Mouse (Mus musculus) limb, embryonic 11.5 days (tissue): Measurements from ENCODE around the gene Unc5cl. TPM values are rescaled to one million over a fixed set of nuclear protein-coding genes. Genes with fewer than 3 reads are reported as not detected.

ENCODE experiments used
- ATAC-seq: fragments of 200-750 bp; cut with Nextera tagmentation; 2 replicates; pipeline ENCODE4 v1.8.0; 2017; ENCODE audit warnings: low read depth; ENCODE audit not compliant: insufficient number of reproducible peaks, low FRiP score, low TSS enrichment
- DNase-seq: peaks from one replicate; pipeline ENCODE4 v3.0.0-alpha.2; 2015; ENCODE audit warnings: low spot score
- H3K27ac ChIP-seq: fragments of 300-500 bp; sonication (generic); replicated peaks from 2 replicates; pipeline ENCODE4 v1.5.1; 2014; ENCODE audit warnings: low read depth, mild to moderate bottlenecking, low read length
- H3K27me3 ChIP-seq: fragments of 300-500 bp; sonication (generic); 2 replicates; pipeline ENCODE4 v1.6.1; 2014; ENCODE audit warnings: mild to moderate bottlenecking, low read length, mixed read lengths; ENCODE audit not compliant: control insufficient read depth, insufficient read depth
- H3K36me3 ChIP-seq: fragments of 300-500 bp; sonication (generic); 2 replicates; pipeline ENCODE4 v1.6.1; 2014; ENCODE audit warnings: mild to moderate bottlenecking, low read length, moderate library complexity, mixed read lengths; ENCODE audit not compliant: control insufficient read depth, insufficient read depth
- H3K4me1 ChIP-seq: fragments of 300-500 bp; sonication (generic); 2 replicates; pipeline ENCODE4 v1.6.1; 2014; ENCODE audit warnings: low read length, mixed read lengths; ENCODE audit not compliant: control insufficient read depth, insufficient read depth
- H3K4me2 ChIP-seq: fragments of 300-500 bp; sonication (generic); 2 replicates; pipeline ENCODE4 v1.6.1; 2014; ENCODE audit warnings: low read depth, mild to moderate bottlenecking, moderate library complexity; ENCODE audit not compliant: severe bottlenecking
- H3K4me3 ChIP-seq: fragments of 300-500 bp; sonication (generic); 2 replicates; pipeline ENCODE4 v1.5.1; 2014; ENCODE audit warnings: low read depth, low read length
- H3K9ac ChIP-seq: fragments of 300-500 bp; sonication (generic); 2 replicates; pipeline ENCODE4 v1.6.1; 2014; ENCODE audit warnings: mild to moderate bottlenecking, low read length
- H3K9me3 ChIP-seq: fragments of 300-500 bp; sonication (generic); 2 replicates; pipeline ENCODE4 v1.6.1; 2016; ENCODE audit warnings: low read length; ENCODE audit not compliant: control insufficient read depth
- WGBS: fragments of 180-500 bp; shearing (Covaris S2); extraction: QIAGEN DNeasy Blood & Tissue Kit; methylation state at CpG from one replicate; pipeline ENCODE4 v1.1.7; 2014; 5-methylcytosine and 5-hydroxymethylcytosine counted together
- polyA plus RNA-seq: library from polyadenylated mRNA; unstranded; fragments of >200 nt; fragmentation: Nextera tagmentation; extraction: Ambion mirVana; gene quantifications from 2 replicates; pipeline ENCODE4 v1.2.1, GENCODE M21; 2014

Gene Unc5cl
- 0.13 and 0.33 TPM in 2 replicates for polyA plus RNA-seq

DNA sequence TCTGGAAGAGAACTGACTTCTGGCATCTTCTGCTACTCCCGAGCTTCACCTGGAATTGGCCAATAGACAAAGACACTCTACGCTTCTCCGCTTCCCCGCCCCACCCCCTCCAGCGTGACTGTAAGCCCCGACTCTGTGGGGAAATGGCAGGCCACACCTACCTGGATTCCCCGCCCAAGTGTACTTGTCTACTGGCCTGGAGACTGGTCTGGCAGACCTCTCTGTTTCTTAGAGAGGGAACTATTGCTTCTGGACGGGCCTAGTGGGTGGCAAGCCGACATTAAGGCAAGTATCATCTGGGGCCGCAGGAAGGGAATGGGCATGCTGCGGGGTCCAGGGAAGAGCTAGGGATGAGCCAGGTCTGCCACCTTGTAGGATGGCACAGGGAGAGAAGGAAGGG lies at the start of gene Unc5cl:
Gene Unc5cl, plus strand, starts transcription at position 214 of the 400 bp plus-strand sequence.
- ATAC-seq (no peak), DNase-seq (no peak)

DNA sequence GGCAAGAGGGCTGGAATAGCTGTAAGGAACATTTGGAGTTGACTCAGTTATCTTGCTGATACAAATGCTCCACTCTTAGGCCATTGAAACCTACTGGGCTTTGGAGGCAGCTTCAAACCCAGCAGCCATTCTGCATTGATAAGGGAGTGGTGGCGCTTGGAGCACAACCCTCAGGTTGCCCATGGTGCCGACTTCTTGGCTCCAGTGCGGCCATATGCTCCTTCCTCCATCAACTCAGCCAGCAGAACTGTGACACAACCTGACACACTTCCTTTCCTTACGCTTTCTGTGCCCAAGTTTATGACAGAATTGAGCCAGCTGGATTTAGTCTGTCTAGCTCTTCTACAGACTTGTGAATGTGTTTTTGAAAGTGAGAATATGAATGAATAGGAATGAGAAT lies 47.5 kb upstream of the Unc5cl start:
- 81% methylated on average over 4 of the region's 4 CpGs for WGBS
- Histone ChIP-seq H3K4me1 (peaks cover 16% of the 10 kb centered on the region), H3K4me3 (no peak overlapping the region), H3K27me3 (no peaks in the 10 kb centered on the region), H3K36me3 (peaks cover 5% of the 10 kb centered on the region; the same call in 1 of the 2 replicates), H3K4me2 (peak overlapping the region; percentile 82; the same call in 1 of the 2 replicates), H3K9me3 (no peaks in the 10 kb centered on the region), H3K9ac (no peak overlapping the region), H3K27ac (no peak overlapping the region)
- DNase-seq, result no peak
- no peak for ATAC-seq

More for the DNA sequence above, at the start of gene Unc5cl:
- Histone ChIP-seq H3K9ac (no peak within 1 kb of the TSS), H3K4me1 (no peaks in the 10 kb centered on the region), H3K4me2 (no peak within 1 kb of the TSS), H3K36me3 (no peaks in the 10 kb centered on the region), H3K27me3 (no peaks in the 10 kb centered on the region), H3K4me3 (no peak within 1 kb of the TSS), H3K27ac (no peak within 1 kb of the TSS), H3K9me3 (no peaks in the 10 kb centered on the region)
- WGBS, result 66% methylated on average over 11 of the region's 11 CpGs

DNA sequence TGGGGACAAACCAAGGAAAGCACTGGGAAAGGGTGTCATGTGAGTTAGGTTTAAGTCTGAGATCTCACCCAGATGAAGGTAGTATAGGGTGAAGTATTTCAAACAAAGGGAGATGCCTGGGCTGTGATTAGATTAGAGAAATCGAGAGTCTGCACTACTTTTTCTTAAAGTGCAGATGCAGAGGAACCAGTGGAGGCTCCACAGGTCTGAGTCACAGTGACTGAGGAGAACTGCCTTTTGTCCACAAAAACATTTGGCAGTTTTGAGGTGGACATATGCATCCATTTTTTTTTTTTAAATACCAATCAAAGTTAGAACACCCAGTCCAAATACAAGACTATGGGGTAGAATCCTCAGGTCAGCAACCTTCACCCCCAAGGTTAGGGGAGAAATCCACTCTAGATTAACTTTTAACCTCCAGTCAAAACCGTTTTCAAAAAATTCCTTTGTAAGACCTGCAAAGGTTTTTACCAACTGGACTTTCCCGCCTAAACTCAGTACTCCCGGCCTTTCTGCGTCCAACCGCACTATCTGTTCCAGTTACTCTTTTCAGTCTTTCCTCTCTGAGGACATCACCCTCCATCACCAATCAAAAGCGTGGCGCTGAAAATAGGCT lies 46.7 kb upstream of the Unc5cl start:
- H3K27me3 ChIP-seq, result no peaks in the 10 kb centered on the region
- peaks cover 16% of the 10 kb centered on the region for H3K4me1 ChIP-seq
- DNase-seq (no peak), ATAC-seq (no peak)
- peak overlapping the region; percentile 100 for H3K27ac ChIP-seq
- no peaks in the 10 kb centered on the region for H3K9me3 ChIP-seq
- peak overlapping the region; percentile 89 for H3K4me3 ChIP-seq
- 22% methylated on average over 8 of the region's 8 CpGs for WGBS
- peaks cover 5% of the 10 kb centered on the region; the same call in 1 of the 2 replicates for H3K36me3 ChIP-seq
- peak overlapping the region; percentile 82 for H3K4me2 ChIP-seq
- H3K9ac ChIP-seq, result peak overlapping the region; percentile 99

DNA sequence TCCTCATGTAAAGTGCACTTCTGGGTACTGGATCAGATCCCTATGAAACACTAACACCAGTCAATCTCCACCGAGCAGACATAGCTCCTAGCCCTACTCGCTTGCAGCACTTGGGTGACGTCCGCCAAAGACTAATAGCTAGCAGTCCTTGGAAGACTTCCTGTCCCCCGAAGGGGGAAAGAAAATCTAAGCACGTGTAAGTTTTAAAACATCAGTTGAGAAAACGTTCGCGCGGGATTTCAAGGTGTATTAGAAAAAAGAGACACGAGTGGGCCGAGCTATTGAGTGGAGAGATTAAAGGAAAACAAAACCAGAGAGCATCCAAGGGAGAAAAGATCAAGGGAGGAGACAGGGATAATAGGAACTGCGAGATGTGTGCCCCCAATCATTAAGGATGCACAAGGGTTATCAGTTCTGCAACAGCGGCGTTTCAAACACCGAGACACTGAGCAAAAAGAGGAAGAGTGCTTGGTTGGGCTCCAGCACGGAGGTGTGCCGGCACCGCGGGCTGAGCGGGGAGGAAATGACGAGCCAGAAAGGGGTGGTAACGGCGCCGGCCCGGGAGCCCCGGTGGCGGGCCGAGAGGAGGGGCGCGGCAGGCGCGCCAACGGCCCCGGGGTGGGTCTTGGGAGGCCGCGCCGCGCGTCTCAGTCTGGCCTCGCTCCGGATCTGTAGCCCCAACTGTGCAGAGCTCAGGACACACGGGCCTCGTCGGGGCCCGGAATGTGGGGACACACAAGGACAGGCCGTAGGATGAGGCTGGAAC lies 46.0 kb upstream of the Unc5cl start:
- Histone ChIP-seq H3K9me3 (no peaks in the 10 kb centered on the region), H3K4me3 (peak overlapping the region; percentile 89), H3K4me1 (peaks cover 16% of the 10 kb centered on the region), H3K27ac (peak overlapping the region; percentile 100), H3K27me3 (no peaks in the 10 kb centered on the region), H3K4me2 (peak overlapping the region; percentile 82), H3K36me3 (peaks cover 5% of the 10 kb centered on the region; the same call in 1 of the 2 replicates), H3K9ac (peak overlapping the region; percentile 99)
- peak; percentile 22 for ATAC-seq
- under 1% methylated on average over 45 of the region's 47 CpGs for WGBS
- peak; percentile 82 for DNase-seq

DNA sequence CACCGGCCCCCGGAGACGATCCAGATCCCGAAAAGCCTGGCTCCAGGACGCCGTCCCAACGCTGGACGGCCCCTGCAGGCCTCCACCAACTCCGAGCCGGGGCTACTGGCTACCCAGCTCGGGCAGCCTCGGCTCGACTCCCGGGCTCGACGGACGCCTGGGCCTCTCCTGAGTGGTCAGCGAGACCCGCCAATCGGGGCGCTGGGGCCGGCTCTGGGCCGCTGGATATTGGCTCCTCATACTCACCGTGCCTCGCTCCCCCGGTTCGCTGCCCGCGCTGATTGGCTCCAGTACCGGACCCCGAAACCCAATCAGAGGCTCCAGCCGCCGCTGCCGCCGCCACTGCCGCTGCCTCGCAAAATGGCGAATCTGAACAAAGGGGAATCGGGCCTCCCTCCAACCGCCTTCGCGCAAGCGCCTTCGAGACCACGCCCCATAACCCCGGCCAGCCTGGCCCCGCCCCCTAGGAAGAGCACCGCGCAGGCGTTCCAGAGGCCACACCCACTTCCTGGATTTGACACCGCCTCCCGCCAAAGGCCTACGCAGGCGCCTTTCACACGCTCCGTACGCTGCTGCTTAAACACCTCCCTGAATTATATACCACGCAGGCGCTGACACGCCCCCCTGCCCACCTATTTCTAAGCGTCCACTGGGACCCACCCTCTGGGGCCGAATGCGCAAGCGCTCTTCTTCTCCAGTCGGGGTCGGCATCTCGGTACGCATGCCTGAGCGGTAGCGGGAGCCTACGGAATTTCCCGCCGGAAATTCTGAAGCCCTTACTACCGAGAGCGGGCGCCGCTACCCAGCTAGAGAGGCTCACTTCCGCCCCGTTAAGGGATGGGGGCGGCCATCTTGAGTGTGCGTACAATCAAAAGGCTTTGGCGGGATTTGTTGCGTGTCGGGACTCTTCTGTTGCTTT lies 45.1 kb upstream of the Unc5cl start, which contains the start of the genes Nfya and Oard1:
Gene Nfya, minus strand, starts transcription at position 527 of the 919 bp plus-strand sequence.
Gene Oard1, plus strand, starts transcription at position 635 of the 919 bp plus-strand sequence.
- DNase-seq, result peak; percentile 99
- Histone ChIP-seq H3K9ac (peak within 1 kb of the TSS; percentile 99), H3K4me1 (peaks cover 16% of the 10 kb centered on the region), H3K4me3 (peak within 1 kb of the TSS; percentile 89), H3K27ac (peak within 1 kb of the TSS; percentile 100), H3K27me3 (no peaks in the 10 kb centered on the region), H3K4me2 (peak within 1 kb of the TSS; percentile 82), H3K9me3 (no peaks in the 10 kb centered on the region), H3K36me3 (peaks cover 2% of the 10 kb centered on the region; the same call in 1 of the 2 replicates)
- WGBS, result under 1% methylated on average over 82 of the region's 84 CpGs
- peak; percentile 97 for ATAC-seq

DNA sequence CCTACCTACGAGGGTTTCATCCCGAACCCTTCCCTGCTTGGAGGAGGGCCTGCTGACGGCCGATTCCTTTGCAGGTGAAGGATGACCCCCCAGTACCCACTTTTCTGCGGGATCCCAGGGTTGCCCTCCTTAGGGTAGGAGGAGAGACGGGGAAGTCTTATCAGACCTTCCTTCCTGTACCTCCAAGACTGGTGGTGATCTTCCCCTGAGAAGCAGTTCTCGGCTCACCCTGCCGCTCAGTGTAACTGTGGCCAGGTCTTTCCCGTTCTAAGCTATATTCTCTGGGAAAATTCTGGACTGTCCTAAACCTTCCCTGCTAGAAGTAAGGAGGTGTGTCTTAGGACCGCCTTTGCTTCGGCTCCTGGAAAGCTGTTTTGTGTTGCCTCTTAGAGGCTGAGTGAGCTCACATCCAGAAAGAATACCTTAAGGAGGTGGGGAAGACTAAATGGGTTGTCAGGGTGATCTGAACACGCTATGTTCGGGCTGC lies 44.4 kb upstream of the Unc5cl start:
- peak overlapping the region; percentile 100 for H3K27ac ChIP-seq
- H3K27me3 ChIP-seq, result no peaks in the 10 kb centered on the region
- ATAC-seq (peak; percentile 41; the same call in 1 of the 2 replicates), DNase-seq (no peak)
- H3K4me2 ChIP-seq, result peak overlapping the region; percentile 53
- 0% methylated on average over 13 of the region's 13 CpGs for WGBS
- no peaks in the 10 kb centered on the region for H3K9me3 ChIP-seq
- peak overlapping the region; percentile 89 for H3K4me3 ChIP-seq
- H3K9ac ChIP-seq, result peak overlapping the region; percentile 77
- H3K36me3 ChIP-seq, result peaks cover 3% of the 10 kb centered on the region; the same call in 1 of the 2 replicates
- H3K4me1 ChIP-seq, result peaks cover 16% of the 10 kb centered on the region

DNA sequence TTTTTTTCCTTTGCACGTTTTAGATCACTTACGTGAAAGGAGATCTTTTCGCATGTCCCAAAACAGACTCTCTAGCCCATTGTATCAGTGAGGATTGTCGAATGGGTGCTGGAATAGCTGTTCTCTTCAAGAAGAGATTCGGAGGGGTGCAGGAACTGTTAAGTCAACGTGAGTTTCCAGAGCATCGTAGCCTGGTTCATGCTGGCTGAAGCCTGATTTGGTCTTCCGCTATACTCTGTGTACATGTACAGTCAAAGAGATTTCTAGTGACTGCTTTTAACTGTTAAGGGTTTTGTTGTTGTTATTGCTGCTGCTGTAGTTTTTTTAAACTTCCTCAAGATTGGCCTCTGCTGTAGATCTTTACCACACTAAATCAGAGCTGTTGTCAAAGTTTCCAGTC lies 43.5 kb upstream of the Unc5cl start:
- no peak overlapping the region; the same call in 1 of the 2 replicates for H3K27ac ChIP-seq
- ATAC-seq (no peak), DNase-seq (no peak)
- no peaks in the 10 kb centered on the region for H3K9me3 ChIP-seq
- H3K27me3 ChIP-seq, result no peaks in the 10 kb centered on the region
- WGBS, result 69% methylated on average over 8 of the region's 8 CpGs
- peak overlapping the region; percentile 53 for H3K4me2 ChIP-seq
- H3K4me1 ChIP-seq, result peaks cover 16% of the 10 kb centered on the region
- H3K36me3 ChIP-seq, result peaks cover 4% of the 10 kb centered on the region; the same call in 1 of the 2 replicates
- H3K4me3 ChIP-seq, result peak overlapping the region; percentile 89
- H3K9ac ChIP-seq, result peak overlapping the region; percentile 41; the same call in 1 of the 2 replicates
